Mouse (Mus musculus) lung, postnatal 0 days (tissue): ENCODE measurements around the gene Ddx49. TPM values are rescaled to one million over a fixed set of nuclear protein-coding genes. Genes with fewer than 3 reads are reported as not detected.

Experiments used
- ATAC-seq: fragments of 200-750 bp; cut with Nextera tagmentation; 2 replicates; pipeline ENCODE4 v1.8.0; 2017; ENCODE audit warnings: moderate library complexity
- DNase-seq: peaks from one replicate; pipeline ENCODE4 v3.0.0-alpha.2; 2016; ENCODE audit warnings: low spot score
- H3K27ac ChIP-seq: fragments of 300-500 bp; sonication (generic); 2 replicates; pipeline ENCODE4 v1.5.1; 2014; ENCODE audit warnings: antibody characterized with exemption, mild to moderate bottlenecking, low read length, mixed read lengths
- H3K27me3 ChIP-seq: fragments of 300-500 bp; sonication (generic); replicated peaks from 2 replicates; pipeline ENCODE4 v1.6.1; 2014; ENCODE audit warnings: low read length, mixed read lengths; ENCODE audit not compliant: insufficient read depth
- H3K36me3 ChIP-seq: fragments of 300-500 bp; sonication (generic); 2 replicates; pipeline ENCODE4 v1.6.1; 2014; ENCODE audit warnings: low read length, mixed read lengths; ENCODE audit not compliant: insufficient read depth
- H3K4me1 ChIP-seq: fragments of 300-500 bp; sonication (generic); 2 replicates; pipeline ENCODE4 v1.6.1; 2014; ENCODE audit warnings: antibody characterized with exemption, low read depth, low read length, mixed read lengths; ENCODE audit not compliant: insufficient read depth
- H3K4me2 ChIP-seq: fragments of 300-500 bp; sonication (generic); replicated peaks from 2 replicates; pipeline ENCODE4 v1.6.1; 2014; ENCODE audit warnings: low read depth, mild to moderate bottlenecking, low read length, moderate library complexity, mixed read lengths
- H3K4me3 ChIP-seq: fragments of 300-500 bp; sonication (generic); 2 replicates; pipeline ENCODE4 v1.5.1; 2014; ENCODE audit warnings: low read depth, low read length
- H3K9ac ChIP-seq: fragments of 300-500 bp; sonication (generic); replicated peaks from 2 replicates; pipeline ENCODE4 v1.6.1; 2014; ENCODE audit warnings: low read depth, mild to moderate bottlenecking
- H3K9me3 ChIP-seq: fragments of 300-500 bp; sonication (generic); 2 replicates; pipeline ENCODE4 v1.6.1; 2016; ENCODE audit warnings: low read length, mixed read lengths
- CTCF ChIP-seq: IDR thresholded peaks from 2 replicates; pipeline ENCODE4 v1.5.1; 2016; ENCODE audit warnings: antibody characterized with exemption, mild to moderate bottlenecking
- EP300 ChIP-seq: IDR thresholded peaks from 2 replicates; pipeline ENCODE4 v1.6.1; 2016; ENCODE audit warnings: antibody characterized with exemption, mild to moderate bottlenecking, control low read depth
- WGBS: fragments of 180-500 bp; shearing (Covaris S2); extraction: QIAGEN DNeasy Blood & Tissue Kit; methylation state at CpG from one replicate; pipeline ENCODE4 v1.1.7; 2014; 5-methylcytosine and 5-hydroxymethylcytosine counted together
- polyA plus RNA-seq: library from polyadenylated mRNA; unstranded; fragments of >200 nt; fragmentation: Nextera tagmentation; extraction: Ambion mirVana; gene quantifications from 2 replicates; pipeline ENCODE4 v1.2.1, GENCODE M21; 2015

The Ddx49 gene
- polyA plus RNA-seq, 1 experiment from 2014 or later = 32.5 TPM

- DNase-seq = no peak
- 0 out of 2 replicates have a peak, but pooled peaks cover 9% of the 10 kb centered on the region for H3K36me3 ChIP-seq
- H3K4me2 ChIP-seq = peak overlapping the region; percentile 73
- no peaks in the 10 kb centered on the region for H3K9me3 ChIP-seq
- peak; percentile 36 for ATAC-seq
- H3K4me1 ChIP-seq = no peaks in the 10 kb centered on the region; the same call in 1 of the 2 replicates
- peak overlapping the region; percentile 76 for H3K9ac ChIP-seq
- H3K27ac ChIP-seq = peak overlapping the region; percentile 69
- no peak for TF ChIP-seq EP300
- no peak for TF ChIP-seq CTCF
- peak overlapping the region; percentile 73 for H3K4me3 ChIP-seq
- WGBS = 2% methylated on average over 45 of the region's 55 CpGs
- no peaks in the 10 kb centered on the region for H3K27me3 ChIP-seq
Observed at GRCm38 (mm10) chr8:70283136-70284077, 18.9 kb downstream of the Ddx49 start.

GRCm38 (mm10) chr8:70282603-70283135, 19.6 kb downstream of the Ddx49 start, which contains the start of gene Homer3:
Gene Homer3, plus strand, starts transcription at chr8:70282827.
- no peaks in the 10 kb centered on the region for H3K27me3 ChIP-seq
- peak within 1 kb of the TSS; percentile 73 for H3K4me2 ChIP-seq
- peaks cover 5% of the 10 kb centered on the region; the same call in 1 of the 2 replicates for H3K4me1 ChIP-seq
- peak within 1 kb of the TSS; percentile 75 for H3K27ac ChIP-seq
- TF ChIP-seq EP300 (peak; percentile 55), CTCF (peak; percentile 91)
- H3K4me3 ChIP-seq = peak within 1 kb of the TSS; percentile 73
- peak within 1 kb of the TSS; percentile 76 for H3K9ac ChIP-seq
- WGBS = 5% methylated on average over 18 of the region's 36 CpGs
- peak; percentile 93 for ATAC-seq
- H3K9me3 ChIP-seq = no peaks in the 10 kb centered on the region
- H3K36me3 ChIP-seq = 0 out of 2 replicates have a peak, but pooled peaks cover 9% of the 10 kb centered on the region
- peak; percentile 96 for DNase-seq

GRCm38 (mm10) chr8:70281001-70281400, 21.3 kb downstream of the Ddx49 start:
- Histone ChIP-seq H3K4me3 (no peak overlapping the region), H3K4me1 (peaks cover 5% of the 10 kb centered on the region; the same call in 1 of the 2 replicates), H3K27ac (peak overlapping the region; percentile 48), H3K36me3 (0 out of 2 replicates have a peak, but pooled peaks cover 9% of the 10 kb centered on the region), H3K9ac (no peak overlapping the region), H3K27me3 (no peaks in the 10 kb centered on the region), H3K4me2 (no peak overlapping the region), H3K9me3 (no peaks in the 10 kb centered on the region)
- 24% methylated on average over 3 of the region's 3 CpGs for whole genome bisulfite sequencing
- ATAC-seq (no peak), DNase-seq (no peak)
- TF ChIP-seq CTCF = no peak
- TF ChIP-seq EP300 = no peak

- WGBS = 55% methylated on average over 8 of the region's 8 CpGs
- no peak for ATAC-seq
- no peaks in the 10 kb centered on the region for H3K27me3 ChIP-seq
- peak overlapping the region; percentile 49 for H3K27ac ChIP-seq
- peaks cover 5% of the 10 kb centered on the region; the same call in 1 of the 2 replicates for H3K4me1 ChIP-seq
- no peak overlapping the region for H3K4me2 ChIP-seq
- no peaks in the 10 kb centered on the region for H3K36me3 ChIP-seq
- no peak overlapping the region for H3K9ac ChIP-seq
- H3K9me3 ChIP-seq = no peaks in the 10 kb centered on the region
- DNase-seq = no peak
- TF ChIP-seq CTCF (0 out of 2 replicates have a peak, but pooled peaks have one; percentile 9), EP300 (no peak)
- H3K4me3 ChIP-seq = no peak overlapping the region
Observed at GRCm38 (mm10) chr8:70279266-70279665, 23.0 kb downstream of the Ddx49 start.

GRCm38 (mm10) chr8:70278175-70278574, 24.1 kb downstream of the Ddx49 start:
- Histone ChIP-seq H3K4me3 (no peak overlapping the region), H3K4me2 (no peak overlapping the region), H3K4me1 (peaks cover 5% of the 10 kb centered on the region; the same call in 1 of the 2 replicates), H3K9me3 (no peaks in the 10 kb centered on the region), H3K9ac (no peak overlapping the region), H3K27me3 (no peaks in the 10 kb centered on the region), H3K36me3 (no peaks in the 10 kb centered on the region), H3K27ac (peak overlapping the region; percentile 9; the same call in 1 of the 2 replicates)
- ATAC-seq (no peak), DNase-seq (no peak)
- TF ChIP-seq CTCF (no peak), EP300 (no peak)
- WGBS = 52% methylated on average over 13 of the region's 15 CpGs

- Histone ChIP-seq H3K36me3 (no peaks in the 10 kb centered on the region), H3K27me3 (no peaks in the 10 kb centered on the region), H3K4me1 (peaks cover 5% of the 10 kb centered on the region; the same call in 1 of the 2 replicates), H3K4me3 (no peak overlapping the region), H3K27ac (peak overlapping the region; percentile 68), H3K9me3 (no peaks in the 10 kb centered on the region), H3K9ac (no peak overlapping the region), H3K4me2 (no peak overlapping the region)
- peak; percentile 73 for DNase-seq
- 51% methylated on average over 3 of the region's 3 CpGs for WGBS
- TF ChIP-seq EP300 (peak; percentile 99), CTCF (peak; percentile 35)
- ATAC-seq = peak; percentile 88
Observed at GRCm38 (mm10) chr8:70276476-70276875, 25.8 kb downstream of the Ddx49 start.
